Mouse (Mus musculus) spleen, adult 2 months (tissue): ENCODE data around the gene Spata13. TPM values are rescaled to one million over a fixed set of nuclear protein-coding genes. Genes with fewer than 3 reads are reported as not detected.

ENCODE experiments used
- DNase-seq, 2 experiments: peaks; one replicate each; pipeline versions ENCODE4 v3.0.0 to v3.0.0-alpha.2; 2012 to 2021; ENCODE audit warnings: low spot score in 2 of 2, low read depth in 1 of 2
- H3K27ac ChIP-seq: fragments of 200-500 bp; 2 replicates; pipeline ENCODE4 v1.5.1; 2012; ENCODE audit warnings: low read length, inconsistent platforms; ENCODE audit not compliant: insufficient read depth
- H3K27me3 ChIP-seq: fragments of 200-500 bp; 2 replicates; pipeline ENCODE4 v1.6.1; 2012; ENCODE audit warnings: mild to moderate bottlenecking, moderate library complexity, low read length, inconsistent platforms; ENCODE audit not compliant: control insufficient read depth, insufficient read depth
- H3K36me3 ChIP-seq: fragments of 200-500 bp; 2 replicates; pipeline ENCODE4 v1.6.1; 2012; ENCODE audit warnings: mild to moderate bottlenecking, low read length, inconsistent platforms; ENCODE audit not compliant: control insufficient read depth, insufficient read depth
- H3K4me1 ChIP-seq: fragments of 200-500 bp; 2 replicates; pipeline ENCODE4 v1.6.1; 2011; ENCODE audit warnings: inconsistent platforms; ENCODE audit not compliant: control insufficient read depth, insufficient read depth, insufficient read length
- H3K4me3 ChIP-seq: fragments of 200-500 bp; 2 replicates; pipeline ENCODE4 v1.5.1; 2011; ENCODE audit warnings: mild to moderate bottlenecking, inconsistent platforms; ENCODE audit not compliant: insufficient read depth, insufficient read length; ENCODE audit errors: extremely low read depth
- CTCF ChIP-seq: fragments of 200-500 bp; IDR thresholded peaks from 2 replicates; pipeline ENCODE4 v1.5.1; 2011; ENCODE audit warnings: mild to moderate bottlenecking, inconsistent platforms; ENCODE audit not compliant: insufficient read depth, insufficient read length, insufficient replicate concordance; ENCODE audit errors: extremely low read depth
- POLR2A ChIP-seq: fragments of 200-500 bp; IDR thresholded peaks from 2 replicates; pipeline ENCODE4 v1.6.1; 2011; ENCODE audit warnings: low read depth, low read length, inconsistent platforms
- WGBS: fragments of 180-500 bp; shearing (Covaris S2); methylation state at CpG from one replicate; pipeline ENCODE4 v1.1.7; 2018; 5-methylcytosine and 5-hydroxymethylcytosine counted together
- polyA plus RNA-seq: library from polyadenylated mRNA; depleted of rRNA; stranded (reverse); fragments of >200 nt; gene quantifications from 2 replicates; pipeline ENCODE4 v1.2.3, GENCODE M21; 2012

Gene Spata13
- polyA plus RNA-seq, 1 experiment = 23.5 TPM

DNA sequence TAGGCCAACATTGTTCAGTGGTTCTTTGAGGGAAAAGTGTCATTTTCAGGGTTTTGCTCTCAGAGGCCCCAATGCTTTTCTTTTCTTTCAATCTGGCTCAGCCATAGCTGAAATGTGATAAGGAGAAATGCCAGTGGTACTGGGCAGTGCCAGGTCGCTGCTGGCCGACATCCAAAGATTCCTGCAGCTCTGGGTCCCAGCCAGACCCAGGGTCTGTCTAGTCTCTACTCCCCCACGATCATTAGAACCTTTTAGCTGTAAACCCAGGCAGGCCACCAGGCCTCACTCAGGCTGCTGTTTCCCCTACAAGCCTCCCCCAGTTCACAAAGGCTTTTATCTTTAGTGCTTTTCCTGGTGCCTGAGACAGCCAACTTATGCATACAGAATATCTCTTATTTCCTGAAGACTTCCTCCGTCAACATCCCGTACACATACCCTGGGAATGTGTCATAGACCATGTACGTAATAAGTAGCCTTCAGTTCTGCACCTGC, 107.7 kb downstream of the Spata13 start:
- H3K27me3 ChIP-seq = no peaks in the 10 kb centered on the region
- WGBS = 52% methylated on average over 6 of the region's 6 CpGs
- H3K36me3 ChIP-seq = peaks cover 3% of the 10 kb centered on the region; the same call in 1 of the 2 replicates
- H3K4me3 ChIP-seq = no peak overlapping the region
- H3K4me1 ChIP-seq = peaks cover 41% of the 10 kb centered on the region; the same call in 1 of the 2 replicates
- H3K27ac ChIP-seq = peak overlapping the region; percentile 62
- DNase-seq = no peak
- TF ChIP-seq CTCF (no peak), POLR2A (no peak)

DNA sequence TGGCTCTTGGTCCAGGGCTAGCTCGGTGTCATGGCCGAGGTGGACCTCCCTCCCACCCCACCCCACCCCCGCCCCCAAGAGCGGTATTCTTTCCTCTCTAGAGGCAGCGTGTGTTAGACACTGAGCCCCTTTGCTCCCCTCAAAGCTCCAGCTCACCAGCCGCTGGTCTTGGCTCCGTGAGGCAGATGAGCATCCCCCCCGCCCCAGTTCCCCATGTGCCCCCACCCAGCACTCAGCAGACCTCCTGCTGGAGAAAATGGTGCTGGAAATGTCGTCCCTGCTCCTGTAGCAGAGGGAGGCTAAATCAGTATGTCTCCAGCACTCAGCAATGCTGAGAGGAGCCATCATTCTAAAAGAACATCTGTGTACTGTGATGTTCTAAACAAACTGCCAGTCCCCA, 109.9 kb downstream of the Spata13 start:
- H3K36me3 ChIP-seq = peaks cover 17% of the 10 kb centered on the region
- no peak overlapping the region for H3K4me3 ChIP-seq
- no peak for DNase-seq
- no peaks in the 10 kb centered on the region for H3K27me3 ChIP-seq
- peaks cover 32% of the 10 kb centered on the region; the same call in 1 of the 2 replicates for H3K4me1 ChIP-seq
- H3K27ac ChIP-seq = no peak overlapping the region
- TF ChIP-seq POLR2A (no peak), CTCF (no peak)
- WGBS = 84% methylated on average over 9 of the region's 9 CpGs

DNA sequence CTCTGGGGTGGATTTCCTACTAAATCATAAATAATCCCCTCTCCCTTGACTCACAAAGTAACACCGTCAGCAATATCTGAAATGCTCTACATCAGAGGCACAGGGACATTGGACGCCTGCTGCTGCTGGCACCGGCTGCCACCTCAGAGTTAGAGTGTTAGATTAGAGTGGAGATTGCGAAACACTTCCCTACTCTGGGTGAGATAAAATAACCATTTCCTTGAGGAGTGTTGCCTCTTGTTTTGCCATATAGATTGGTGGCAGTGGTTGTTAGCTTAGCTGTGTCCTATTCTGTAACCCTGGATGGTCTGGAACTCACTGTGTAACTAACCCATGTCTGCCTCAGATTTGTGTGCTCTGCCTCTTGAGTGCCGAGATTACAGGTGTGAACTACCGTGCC, 111.4 kb downstream of the Spata13 start:
- H3K27ac ChIP-seq = no peak overlapping the region
- 74% methylated on average over 6 of the region's 6 CpGs for WGBS
- peaks cover 26% of the 10 kb centered on the region; the same call in 1 of the 2 replicates for H3K4me1 ChIP-seq
- H3K27me3 ChIP-seq = no peaks in the 10 kb centered on the region
- TF ChIP-seq CTCF (no peak), POLR2A (no peak)
- peaks cover 26% of the 10 kb centered on the region for H3K36me3 ChIP-seq
- DNase-seq = no peak
- no peak overlapping the region for H3K4me3 ChIP-seq

DNA sequence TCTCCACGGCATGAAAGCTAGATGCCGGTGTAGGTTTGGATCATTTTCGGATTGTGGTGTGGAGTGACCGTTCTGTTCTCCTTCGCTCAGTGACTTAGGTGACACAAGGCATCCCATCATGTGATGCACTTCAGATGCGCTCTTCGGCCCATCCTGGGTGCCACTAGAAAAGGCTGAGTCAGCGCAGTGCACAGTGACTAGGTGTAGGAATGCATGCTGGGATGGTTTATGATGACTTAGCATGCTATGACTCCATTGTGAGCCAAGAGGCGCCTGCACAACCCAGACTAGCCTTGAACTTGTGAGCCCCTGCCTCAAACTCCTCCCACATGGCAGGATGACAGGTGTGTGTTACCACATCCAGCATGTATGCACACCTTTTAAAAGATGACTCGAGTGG, 112.3 kb downstream of the Spata13 start:
- Histone ChIP-seq H3K27ac (no peak overlapping the region), H3K27me3 (no peaks in the 10 kb centered on the region), H3K4me3 (no peak overlapping the region), H3K4me1 (peaks cover 17% of the 10 kb centered on the region; the same call in 1 of the 2 replicates), H3K36me3 (peaks cover 32% of the 10 kb centered on the region)
- no peak for DNase-seq
- TF ChIP-seq CTCF = no peak
- 97% methylated on average over 10 of the region's 10 CpGs for WGBS

DNA sequence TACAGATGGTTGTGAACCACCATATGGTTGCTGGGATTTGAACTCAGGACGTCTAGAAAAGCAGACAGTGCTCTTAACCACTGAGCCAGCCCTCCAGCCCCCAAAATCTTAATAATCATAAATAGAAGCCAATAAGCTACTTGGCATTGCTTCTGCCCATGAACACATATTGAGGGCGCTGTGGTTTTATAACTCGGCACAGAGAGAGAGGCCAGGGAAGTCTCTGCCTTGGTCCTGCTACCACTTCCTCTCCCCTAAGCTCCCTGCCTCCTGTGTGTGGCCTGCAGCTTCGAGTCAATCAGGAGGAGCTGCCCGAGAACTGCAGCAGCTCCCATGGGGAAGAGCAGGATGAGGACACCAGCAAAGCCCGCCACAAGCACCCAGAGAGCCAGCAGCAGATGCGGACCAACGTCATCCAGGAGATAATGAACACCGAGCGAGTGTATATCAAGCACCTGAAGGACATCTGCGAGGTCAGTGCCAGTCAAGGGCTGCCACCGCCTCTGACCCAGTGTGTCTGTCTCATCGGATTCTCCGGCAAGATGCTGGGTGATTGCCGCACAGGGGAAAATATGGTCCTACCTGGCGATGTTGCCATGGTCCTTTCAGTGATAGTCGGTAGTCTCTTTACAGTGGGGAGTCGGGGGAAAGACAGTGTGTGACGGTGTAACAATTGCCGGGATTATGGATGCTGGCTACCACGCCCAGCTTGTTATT, 113.5 kb downstream of the Spata13 start:
- Histone ChIP-seq H3K27me3 (no peaks in the 10 kb centered on the region), H3K4me3 (no peak overlapping the region), H3K4me1 (peaks cover 6% of the 10 kb centered on the region; the same call in 1 of the 2 replicates), H3K36me3 (peaks cover 39% of the 10 kb centered on the region), H3K27ac (no peak overlapping the region; the same call in 1 of the 2 replicates)
- no peak for DNase-seq
- no peak for TF ChIP-seq CTCF
- TF ChIP-seq POLR2A = no peak
- WGBS = 73% methylated on average over 21 of the region's 21 CpGs

DNA sequence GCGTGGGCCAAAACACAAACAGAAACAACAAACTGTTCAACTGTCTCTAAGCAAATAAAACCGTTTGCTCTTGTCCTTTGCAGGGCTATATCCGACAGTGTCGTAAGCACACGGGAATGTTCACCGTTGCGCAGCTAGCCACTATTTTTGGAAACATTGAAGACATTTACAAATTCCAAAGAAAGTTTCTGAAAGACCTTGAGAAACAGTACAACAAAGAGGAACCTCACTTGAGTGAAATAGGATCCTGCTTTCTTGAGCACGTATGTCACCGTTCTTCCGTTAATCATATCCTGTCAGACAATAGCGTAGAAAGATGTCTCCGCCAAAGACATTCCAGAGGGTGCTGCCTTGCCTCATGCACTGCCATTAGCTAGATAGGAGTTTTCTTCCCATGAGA, 116.1 kb downstream of the Spata13 start:
- H3K36me3 ChIP-seq = peaks cover 50% of the 10 kb centered on the region

DNA sequence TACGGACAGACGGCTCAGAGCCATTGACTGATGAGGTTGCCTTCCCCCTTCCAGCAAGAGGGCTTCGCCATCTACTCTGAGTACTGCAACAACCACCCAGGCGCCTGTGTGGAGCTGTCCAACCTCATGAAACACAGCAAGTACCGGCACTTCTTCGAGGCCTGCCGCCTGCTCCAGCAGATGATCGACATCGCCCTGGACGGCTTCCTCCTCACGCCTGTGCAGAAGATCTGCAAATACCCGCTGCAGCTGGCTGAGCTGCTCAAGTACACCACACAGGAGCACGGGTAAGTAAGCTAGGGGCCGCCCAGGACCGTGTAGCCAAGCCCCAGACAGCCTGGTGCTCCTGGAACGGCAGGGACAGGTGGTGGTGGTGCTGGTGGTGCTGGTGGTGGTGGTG, 117.8 kb downstream of the Spata13 start:
- Histone ChIP-seq H3K27ac (no peak overlapping the region), H3K4me3 (no peak overlapping the region), H3K36me3 (peaks cover 59% of the 10 kb centered on the region), H3K27me3 (no peaks in the 10 kb centered on the region), H3K4me1 (no peaks in the 10 kb centered on the region)
- TF ChIP-seq POLR2A (no peak), CTCF (no peak)
- DNase-seq = no peak
- 95% methylated on average over 16 of the region's 16 CpGs for WGBS

More for the DNA sequence above, 116.1 kb downstream of the Spata13 start:
- Histone ChIP-seq H3K27me3 (no peaks in the 10 kb centered on the region), H3K27ac (no peak overlapping the region), H3K4me3 (no peak overlapping the region), H3K4me1 (peaks cover under 1% of the 10 kb centered on the region; the same call in 1 of the 2 replicates)
- DNase-seq = no peak
- WGBS = 89% methylated on average over 12 of the region's 12 CpGs
- no peak for TF ChIP-seq POLR2A
- no peak for TF ChIP-seq CTCF
